Mouse (Mus musculus): ENCODE data around the gene Mtr.
A peak's percentile ranks its signal among the peaks of the same experiment; 100 is the strongest.

The Mtr gene

DNA sequence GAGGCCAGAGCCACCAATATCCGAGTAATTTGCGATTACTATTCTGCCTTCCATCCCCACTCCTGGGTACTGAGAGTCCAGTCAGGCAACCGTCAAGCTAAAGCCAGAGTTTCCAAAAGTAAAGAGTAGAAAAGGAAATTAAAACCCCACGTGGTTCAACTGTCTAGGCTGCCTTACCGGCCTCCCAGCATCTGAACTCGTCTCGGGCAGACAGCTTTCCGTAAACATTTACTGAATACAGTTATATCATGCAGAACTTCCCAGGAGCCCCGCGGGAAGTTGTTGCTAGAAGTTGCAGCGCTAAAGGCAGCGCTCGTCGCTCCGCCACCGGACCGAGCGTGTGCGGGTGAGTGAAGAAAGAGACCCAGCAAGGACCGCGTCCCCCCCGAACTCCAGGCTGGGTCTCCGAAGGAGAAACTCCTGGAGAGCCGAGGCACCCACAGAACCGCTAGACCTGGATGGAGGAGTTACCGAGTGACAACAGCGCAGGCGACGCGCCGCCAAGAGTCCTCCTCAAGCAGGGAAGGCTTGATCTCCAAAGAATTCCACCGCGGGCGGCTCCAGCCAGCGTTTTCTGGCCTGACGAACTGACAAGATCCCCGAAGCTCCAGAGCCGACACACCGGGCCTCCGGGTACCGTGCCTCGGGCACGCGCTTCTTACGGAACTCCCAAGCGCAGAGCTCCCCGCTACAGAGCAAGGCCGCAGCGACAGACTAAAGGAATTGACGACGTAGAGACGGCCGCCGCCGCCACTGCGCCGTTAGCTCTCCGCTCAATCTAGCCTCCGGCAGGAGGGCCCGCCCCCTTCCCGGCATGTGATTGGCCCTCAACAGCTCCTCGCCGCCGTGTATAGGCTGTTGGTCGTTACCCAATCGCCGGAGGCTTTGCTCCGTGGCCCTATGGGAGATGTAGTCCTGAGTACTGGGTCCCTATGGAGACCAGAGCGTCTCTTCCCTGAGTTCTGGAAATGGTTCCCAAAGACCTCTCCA is at the start of gene Mtr:
Gene Mtr (minus strand): TSS at position 723 of the 990 bp plus-strand sequence.
- DNase-seq (ENCODE audit: low read depth): peak; percentile 86

DNA sequence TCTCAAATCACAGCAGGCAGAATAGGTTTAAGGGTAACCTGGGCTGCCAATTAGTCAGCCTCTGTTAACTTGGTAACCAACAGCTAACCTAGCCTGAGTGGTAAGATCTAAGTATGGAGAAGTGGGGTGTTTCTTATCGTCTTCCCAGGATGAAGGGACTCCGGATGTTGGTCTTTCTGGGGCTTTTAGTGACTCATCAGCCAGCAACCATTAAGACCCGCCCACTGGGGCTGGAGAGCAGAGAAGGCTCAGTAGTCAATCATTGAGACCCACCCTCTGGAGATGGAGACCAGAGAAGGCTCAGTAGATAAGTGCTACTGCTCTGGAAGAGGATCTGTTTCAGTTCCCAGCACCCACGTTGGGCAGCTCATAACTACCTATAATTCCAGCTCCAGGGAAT is 49.4 kb upstream of the Mtr start:
- no peak for DNase-seq (ENCODE audit: low read depth)

DNA sequence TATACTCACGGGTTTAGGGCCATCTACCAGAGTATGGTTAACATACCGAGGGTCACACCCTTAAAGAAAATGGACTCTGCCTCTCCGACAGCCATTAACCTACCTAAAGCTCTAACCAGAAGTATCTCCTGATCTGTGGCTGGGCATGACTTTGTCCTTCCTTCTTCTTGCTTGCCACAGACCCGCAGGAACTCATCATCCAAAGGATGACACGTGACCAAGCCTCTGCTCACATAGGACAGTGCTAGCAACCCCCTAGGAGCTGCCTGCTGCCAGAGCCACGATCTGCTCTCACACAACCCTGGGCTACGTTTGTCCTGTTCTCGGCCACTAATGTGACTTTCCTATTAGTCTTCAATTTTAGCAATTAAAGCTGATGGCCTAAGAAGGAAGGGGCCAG is 47.6 kb upstream of the Mtr start:
- no peak for DNase-seq (ENCODE audit: low read depth)

DNA sequence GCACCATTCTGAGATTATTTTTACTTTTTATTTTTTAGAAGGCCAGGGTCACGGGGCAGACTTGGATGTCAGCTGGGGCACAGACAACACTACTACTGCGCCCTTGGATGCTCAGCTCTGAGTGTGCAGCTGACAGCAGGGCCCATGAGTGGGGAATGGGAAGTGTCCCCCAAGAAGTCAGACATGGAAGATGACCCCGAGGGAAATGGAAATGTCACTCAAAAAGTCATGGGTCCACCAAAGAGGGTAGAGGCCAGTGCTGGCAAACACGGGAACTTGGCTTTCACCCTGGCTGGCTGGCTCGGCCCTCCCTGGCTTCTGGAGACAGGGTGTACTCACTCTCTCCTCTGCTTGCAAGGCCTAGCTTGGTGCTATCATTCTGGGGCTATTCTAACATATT is 47.1 kb upstream of the Mtr start:
- no peak for DNase-seq (ENCODE audit: low read depth)

DNA sequence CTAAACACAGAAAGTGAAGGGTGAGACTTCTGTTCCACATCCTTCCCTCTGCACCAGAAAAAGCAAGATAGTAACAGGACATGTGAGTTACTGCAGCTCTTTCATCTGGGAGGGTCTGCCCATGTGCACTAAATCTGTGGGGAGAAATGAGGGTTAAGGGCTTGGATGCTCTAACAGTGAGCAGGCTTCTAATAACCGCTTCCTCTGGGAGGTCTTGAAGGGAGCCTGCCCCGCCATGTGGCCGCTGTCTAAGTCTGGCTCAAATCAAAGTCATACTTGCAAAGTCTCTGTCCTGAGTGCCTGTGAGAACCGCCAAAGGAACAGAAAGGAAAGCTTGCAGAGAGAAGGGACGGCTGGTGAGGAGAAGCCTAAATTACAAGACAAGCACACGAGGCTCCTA is 39.9 kb upstream of the Mtr start:
- no peak for DNase-seq (ENCODE audit: low read depth)

DNA sequence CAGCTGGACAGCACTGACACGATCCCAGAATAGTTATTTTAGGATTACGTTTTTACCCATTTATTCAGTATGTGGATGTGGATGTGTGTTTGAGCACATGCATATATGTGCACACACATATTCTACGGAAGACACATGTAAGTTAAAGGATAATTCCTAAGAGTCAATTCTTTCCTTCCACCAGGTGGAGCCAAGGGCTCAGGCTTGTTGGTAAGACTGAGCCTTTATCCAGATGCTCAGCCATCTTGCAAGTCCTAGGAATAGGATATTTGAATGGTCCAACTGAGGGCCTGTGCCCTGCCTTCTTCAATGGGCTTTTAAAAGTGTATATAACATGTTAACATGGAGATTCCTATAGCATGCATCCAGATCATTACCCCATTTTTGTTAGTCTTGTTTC is 38.8 kb upstream of the Mtr start:
- no peak for DNase-seq (ENCODE audit: low read depth)

DNA sequence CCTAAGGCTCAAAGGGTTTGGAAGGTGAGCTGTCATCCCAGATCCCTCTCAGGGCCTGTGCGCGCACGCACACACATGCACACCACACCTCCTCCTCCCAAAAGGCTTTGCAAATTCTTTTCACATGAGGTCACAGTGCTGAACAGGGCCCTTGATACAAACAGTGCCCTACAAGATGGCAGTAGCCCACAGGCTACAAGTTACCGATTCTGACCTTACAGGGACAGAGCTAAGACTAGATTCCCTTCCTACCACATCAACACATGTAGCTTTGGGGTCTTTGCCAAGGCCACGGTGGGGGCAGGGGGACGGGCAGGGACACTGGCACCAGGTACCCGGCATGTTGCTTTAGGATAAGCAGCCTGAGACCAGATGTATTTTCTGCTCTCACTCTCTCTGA is 35.9 kb upstream of the Mtr start:
- DNase-seq (ENCODE audit: low read depth): no peak

DNA sequence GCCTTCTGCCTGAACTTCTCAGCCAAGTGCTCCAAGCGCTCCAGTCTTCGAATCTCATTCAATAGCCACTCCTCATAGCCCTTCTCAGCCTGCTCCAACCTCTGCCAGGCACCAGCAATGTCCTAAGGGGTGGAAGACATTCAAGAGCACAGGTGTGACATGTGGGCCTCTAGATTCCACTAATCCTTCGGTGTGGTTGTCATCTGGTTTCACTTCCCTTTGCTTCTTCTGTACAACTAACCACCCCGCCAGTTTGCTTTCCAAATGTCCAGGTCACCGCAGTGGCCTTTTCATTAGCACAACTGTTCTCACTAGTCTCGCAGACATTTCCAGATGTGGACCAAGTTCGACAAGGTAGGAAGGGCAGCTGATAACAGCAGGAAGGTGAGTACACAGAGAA is 32.8 kb upstream of the Mtr start:
- DNase-seq (ENCODE audit: low read depth): no peak

DNA sequence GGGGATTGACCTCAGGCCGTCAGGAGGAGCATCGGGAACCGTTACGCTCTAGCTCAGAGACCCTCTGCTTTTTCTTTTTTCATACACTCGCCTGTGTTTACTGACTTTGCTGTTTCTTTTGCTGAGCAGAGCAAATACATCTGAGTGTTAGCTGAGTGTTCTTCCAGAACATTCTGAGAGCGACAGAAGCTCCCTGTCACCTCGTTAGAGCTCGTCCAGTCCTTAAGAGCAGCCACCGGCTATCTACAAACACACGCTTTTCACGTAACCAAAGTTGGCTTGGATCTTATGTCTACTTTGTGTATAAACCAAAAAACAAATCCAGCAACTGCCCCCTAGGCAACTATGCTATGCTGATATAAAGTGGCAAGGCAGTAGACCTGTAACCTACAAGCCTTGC is 26.6 kb upstream of the Mtr start:
- DNase-seq (ENCODE audit: low read depth): no peak

DNA sequence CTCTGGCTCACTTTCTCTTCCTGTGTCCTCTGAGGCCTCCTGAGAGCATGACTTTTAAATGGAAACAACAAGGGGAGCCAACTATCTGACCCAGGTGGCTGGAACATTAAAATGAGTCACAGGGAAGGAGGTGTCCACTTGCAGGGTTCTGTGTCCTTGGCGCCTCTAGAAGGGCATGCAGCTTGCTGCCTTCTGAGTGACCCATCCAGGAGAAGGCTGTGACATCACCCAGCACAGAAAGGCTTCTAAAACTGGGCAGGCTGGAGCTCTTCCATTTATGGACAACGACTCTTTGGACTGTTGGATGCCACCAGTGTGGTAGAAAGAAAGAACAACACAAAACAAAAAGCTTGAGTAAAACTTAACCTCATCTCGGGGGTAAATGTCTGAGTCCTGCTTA is 25.9 kb upstream of the Mtr start:
- no peak for DNase-seq (ENCODE audit: low read depth)

DNA sequence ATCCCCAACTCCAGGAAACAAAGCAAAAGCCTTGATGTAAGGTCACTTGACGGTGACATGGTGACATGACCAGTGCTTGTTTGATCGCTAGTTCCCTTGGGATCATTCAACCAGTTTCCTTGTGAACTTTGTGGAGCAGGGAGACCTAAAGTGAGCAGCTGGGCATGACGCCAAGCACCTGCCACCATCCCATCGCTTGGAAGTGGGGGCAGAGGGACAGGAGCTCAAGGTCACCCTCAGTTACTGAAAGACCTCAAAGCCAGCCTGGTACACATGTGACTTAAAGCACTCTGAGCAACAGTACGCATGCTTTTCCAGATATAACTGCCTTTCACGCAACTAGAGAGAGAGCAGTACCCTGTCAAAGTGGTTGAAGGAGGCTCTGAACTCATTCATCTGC is 16.8 kb upstream of the Mtr start:
- no peak for DNase-seq (ENCODE audit: low read depth)

DNA sequence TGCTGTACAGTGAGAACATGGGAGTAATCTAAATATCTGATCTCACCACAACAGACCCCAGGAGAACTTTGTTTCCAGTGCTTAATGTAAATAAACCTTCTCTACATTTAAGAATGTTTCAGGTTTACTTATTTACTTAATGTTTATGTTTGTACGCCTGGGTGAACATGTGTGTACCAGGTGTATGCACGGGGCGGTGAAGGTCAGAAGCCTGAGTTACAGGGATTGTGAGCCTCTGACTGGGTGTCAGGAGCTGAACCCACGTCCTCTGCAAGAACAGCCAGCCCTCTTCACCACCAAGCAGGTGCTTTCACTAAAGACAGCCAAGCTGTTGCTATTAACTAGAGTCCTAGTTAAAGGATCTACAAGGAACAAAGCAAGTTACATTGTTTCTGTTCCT is 16.3 kb upstream of the Mtr start:
- no peak for DNase-seq (ENCODE audit: low read depth)

DNA sequence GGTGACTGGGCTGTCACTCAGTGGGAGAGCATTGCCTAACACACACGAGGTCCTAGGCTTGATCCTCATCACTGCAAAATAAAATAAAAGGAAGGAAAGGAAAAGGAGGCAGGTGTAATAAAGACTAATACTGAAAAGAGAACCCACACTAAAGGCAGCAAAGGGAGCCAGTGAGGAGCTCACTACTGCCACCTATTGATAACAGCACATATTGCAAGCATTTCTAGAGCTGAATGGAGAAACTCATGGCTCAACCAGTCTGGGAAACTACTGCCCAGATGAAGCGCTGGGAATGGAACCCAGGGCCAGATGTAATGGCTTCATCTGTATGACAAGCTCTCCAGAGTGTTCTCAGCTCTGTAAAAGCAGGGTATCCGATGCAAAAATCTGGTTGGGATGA is 15.0 kb upstream of the Mtr start:
- no peak for DNase-seq (ENCODE audit: low read depth)

DNA sequence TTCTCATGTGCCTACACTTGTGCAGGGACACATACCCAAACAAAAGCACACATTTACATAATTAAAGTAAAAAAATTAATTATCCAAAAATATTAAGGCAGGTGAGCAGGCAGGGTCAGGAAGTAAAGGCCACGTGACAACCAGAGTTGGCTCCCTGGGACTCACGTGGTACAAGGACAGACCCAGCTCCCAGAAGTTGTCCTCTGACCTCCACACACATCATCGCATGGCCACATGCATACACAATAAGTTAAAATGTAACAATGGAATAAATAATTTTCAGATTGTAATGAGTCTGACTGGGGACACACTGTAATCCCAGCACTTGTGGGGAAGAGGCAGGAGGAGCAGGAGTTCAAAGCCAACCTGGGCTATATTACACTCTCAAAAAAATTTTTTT is 10.1 kb upstream of the Mtr start:
- DNase-seq (ENCODE audit: low read depth): no peak

DNA sequence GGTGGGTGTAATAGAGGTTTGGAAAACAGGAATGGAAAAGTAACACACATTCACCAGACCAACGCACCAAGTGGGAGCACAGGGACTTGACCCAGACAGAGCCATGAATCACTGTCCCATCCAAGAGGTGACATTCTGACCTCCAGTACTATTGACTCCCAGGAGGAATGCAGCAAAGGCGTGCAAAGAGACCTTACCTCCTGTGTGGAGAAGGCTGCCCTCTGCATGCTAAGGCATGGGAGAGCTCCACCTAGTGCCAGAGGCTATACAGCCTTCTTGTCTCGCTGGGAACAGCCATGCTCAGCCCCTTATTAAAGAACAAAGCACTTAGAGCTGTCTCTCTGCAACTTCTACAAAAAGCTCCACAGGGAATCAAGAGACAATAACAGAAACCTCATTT is 9.2 kb upstream of the Mtr start:
- DNase-seq (ENCODE audit: low read depth): no peak

DNA sequence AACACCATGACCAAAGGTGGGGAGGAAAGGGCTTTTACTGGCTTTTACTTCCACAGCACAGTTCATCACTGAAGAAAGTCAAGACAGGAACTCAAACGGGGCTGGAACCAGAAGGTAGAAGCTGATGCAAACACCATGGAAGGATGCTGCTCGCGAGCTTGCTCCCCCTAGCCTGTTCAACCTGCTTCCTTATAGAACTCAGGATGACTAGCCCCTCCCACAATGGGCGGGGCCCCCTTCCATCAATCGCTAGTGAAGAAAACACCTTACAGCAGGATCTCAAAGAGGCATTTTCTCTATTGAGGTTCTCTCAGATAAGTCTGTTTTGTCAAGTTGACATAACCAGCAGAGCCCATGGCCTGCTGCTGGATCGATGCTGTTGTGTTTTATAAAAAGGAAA is 6.1 kb upstream of the Mtr start:
- DNase-seq (ENCODE audit: low read depth): no peak

DNA sequence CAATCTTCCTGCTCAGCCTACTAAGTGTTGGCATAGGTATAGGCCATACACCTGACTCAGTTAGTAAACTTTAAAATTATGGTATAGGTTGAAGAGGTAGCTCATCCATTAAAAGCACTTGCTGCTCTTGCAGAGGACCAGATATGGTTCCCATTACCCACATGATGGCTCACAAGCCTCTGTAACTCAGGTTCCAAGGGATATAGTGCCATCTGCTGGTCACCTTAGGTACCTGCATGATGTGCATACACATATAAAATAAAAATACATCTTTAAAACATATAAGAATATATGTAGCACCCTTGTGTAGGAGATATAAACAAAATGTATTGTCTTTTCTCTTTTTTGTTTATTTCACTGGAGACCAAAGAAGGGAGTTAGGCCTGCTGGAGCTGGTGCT is 3.6 kb upstream of the Mtr start:
- DNase-seq (ENCODE audit: low read depth): no peak

DNA sequence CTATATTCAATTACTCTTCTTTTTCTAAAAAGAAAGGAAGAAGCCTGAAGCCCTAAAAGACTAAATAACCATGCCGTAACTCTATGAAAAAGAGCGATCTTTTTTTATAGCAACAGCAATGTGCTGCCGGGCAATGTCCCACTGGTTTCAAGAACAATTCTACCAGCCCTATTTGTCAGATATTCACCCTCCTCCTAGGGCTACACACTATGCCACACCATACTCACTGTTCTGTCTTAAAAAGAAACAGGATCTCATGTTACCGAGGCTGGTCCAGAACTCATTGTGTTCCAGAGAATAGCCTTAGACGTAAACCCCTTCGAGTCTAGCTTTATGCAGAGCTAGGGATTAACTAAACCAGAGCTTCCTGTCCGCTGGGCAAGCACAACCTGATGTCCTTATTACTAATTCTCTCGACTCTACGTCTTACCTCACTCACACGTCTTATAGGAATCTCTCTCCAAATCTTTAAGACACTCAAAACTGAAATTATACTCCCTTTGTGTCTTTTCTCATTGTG is 982 bp downstream of the Mtr start:
- peak; percentile 2 for DNase-seq (ENCODE audit: low read depth)

DNA sequence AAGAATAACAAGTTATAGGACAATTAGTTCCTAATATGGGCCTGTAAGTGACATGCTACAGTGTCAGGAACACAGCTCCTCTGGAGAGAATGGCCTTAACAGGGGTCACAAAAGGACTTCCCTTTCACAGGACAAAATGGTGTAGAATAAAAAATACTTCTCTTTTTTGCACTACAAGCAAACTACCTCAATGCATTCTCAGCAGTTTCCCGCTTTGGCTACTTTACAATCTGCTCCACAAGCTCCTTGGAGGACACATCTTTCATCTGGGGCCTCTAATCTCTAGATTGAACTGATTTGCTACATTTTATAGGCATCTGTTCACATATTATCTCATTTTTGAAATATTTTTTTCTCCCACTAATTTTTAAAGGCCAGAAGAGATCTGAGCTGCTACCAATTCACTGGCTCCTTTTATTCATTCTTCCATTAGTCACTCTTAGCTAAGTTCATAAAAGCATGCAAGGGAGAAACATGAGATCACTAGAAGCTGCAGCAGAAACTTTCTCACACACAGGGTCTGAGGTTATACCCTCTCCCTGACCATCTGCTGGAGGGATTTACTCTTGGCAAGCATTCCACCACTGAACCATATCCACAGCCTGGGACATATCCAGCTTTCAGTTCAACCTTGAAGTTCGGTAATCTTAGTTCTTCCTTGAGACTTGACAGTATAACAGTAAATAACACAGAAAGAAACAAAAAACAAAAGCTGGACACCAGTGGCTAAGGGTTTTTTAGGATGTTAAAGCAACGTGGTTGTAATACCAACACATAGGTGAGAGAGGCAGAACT is 1.8 kb downstream of the Mtr start:
- DNase-seq (ENCODE audit: low read depth): peak; percentile 36

DNA sequence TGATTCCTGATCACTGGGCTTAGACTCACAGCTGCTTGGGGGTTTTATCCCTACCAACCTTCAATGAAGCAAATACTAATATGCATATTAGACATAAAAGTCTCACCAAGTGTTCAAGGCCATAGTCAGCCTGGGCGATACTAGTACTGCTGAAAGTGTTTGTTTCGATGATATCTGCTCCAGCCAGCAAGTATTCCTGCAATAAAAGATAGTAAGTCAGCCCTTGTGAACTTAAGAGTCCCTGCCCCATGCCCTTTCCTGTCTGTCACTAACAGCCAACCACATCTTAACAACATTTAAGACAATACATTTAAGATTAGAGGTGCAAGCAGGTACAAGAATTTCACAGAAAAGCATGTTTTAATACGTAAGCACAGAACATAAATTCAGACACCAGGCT is 7.4 kb downstream of the Mtr start:
- no peak for DNase-seq (ENCODE audit: low read depth)

DNA sequence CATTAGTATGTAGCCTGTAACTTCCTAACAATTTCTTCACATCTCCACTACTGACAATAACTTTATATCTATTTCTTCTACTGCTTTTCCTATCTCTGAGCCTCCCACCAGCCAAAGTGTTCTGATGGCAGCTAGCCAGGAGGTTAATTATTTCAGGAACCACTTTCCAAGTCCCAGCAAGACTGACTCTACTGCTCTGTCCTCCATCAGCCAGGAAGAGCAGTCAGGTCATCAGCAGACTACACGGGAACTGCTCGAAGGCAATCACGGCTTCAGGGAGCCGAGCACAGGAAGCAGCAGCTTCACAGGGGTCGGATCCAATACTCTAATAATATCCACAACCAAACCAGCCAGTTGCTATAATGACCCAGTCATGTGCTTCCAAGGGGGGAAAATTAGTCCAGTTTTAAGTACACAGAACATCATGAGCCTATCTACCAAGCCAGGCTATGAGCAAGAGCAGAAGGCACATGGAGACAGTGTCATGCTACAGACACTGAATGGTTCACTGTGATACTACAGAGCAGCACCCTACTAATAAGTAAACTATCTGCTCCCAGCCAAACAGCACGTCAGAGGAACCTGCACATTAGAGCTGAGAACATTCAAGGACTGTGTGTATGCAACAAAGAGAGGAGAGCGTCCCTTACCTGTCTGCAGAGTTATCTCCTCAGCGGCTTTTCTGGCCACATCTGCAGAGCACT is 8.6 kb downstream of the Mtr start:
- DNase-seq (ENCODE audit: low read depth): no peak

DNA sequence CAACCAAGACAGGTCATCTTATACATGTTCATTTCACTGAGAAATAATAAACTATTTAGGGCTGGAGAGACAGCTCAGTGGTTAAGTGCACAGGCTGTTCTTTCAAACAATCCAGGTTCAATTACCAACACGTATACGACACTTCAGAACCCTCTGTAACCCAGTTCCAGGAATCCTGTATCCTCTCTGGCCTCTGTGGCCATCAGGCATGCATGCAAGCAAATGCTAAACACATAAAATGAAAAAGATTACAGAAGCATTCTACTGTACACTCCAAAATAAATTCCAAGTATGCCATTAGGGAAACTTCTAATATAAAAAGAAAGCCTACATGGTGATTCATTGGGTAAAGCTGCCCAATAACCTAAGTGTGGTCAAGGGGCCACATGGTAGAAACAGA is 12.0 kb downstream of the Mtr start:
- DNase-seq (ENCODE audit: low read depth): no peak
